Mouse (Mus musculus): ENCODE measurements at regions not wholly inside any gene's neighbourhood (a gene's known extent, or its start where the extent isn't known, plus 50 kb on each side); places are given as distances from the start of the nearest gene placed in this dataset.

DNA sequence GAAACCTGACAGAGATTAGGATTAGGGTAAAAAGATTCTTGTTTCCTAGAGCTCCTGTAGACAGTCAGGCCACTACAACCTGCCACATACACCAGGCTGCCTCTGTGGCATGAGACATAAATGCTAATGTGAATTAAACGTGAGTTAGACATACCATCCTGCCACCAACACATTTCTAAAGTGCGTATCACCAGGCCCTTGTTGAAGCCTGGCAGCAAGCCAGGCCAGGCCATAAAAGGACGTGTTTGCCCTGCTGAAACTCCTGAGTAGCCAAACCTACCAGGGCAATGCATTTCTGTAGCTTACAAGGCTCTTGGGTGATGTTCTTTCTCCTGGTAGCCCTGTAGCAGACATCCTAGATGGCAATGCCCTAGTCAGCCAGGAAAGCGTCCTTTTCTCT, 63.4 kb upstream of the Gm5458 start:
- DNase-seq, result peak; percentile 2 to 4

DNA sequence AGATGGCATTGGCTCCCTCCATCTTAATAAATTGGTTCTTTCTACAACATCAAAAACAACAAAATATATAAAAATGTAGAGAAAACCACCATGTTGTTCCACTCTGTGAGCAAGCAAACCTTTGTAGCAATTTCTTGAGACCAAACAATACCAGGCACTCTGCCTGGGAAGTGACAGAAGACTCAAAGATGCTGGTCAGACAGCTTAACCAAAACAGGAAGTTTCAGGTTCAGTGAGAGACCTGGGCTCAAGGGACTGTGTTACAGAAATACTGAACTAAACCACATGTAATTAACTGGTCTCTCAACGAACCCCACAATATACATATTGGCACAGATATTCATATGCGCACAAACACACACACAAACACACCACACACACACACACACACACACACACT, 71.7 kb upstream of the Gm5458 start:
- no peak for DNase-seq

GRCm38 (mm10) chr14:19688426-19688825, 62.6 kb upstream of the Nid2 start:
- no peak for DNase-seq

DNA sequence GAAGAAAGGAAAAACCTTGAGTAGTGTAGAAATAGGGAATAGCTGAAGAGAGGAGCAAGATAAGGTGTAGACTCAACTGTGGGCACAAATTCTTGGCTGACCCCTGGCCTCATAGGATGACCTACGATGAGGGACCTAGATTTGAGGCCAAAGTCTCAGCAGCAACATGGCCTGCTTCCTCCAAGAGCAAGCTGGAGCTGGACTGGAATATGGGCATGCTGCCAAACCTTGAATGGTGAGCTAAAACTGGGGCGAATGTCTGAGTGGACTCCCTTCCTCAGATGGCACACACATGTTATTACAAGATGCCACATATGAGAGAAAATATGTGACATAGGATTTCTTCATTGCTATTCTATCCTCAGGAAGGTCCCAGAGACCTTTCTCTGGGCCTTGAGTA, 57.5 kb upstream of the Nid2 start:
- DNase-seq, result peak; percentile 77

DNA sequence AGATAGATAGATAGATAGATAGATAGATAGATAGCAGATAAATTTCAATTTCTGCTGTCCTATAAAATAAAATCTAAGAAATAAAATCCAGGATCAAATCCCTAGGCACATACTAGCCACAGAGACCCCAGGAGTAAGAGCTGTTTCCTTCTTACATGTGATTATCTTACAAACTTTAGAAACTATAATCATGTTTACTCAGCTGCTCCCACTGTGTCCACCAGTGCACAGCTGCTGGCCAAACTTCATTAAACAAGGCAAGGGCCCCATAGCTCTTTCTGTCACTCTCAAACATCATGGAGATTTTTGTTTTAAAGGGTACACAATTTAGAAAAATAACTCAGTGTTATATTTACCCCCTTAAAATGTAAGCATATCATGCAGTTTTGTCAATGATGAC, 56.8 kb upstream of the Nid2 start:
- DNase-seq, result no peak

DNA sequence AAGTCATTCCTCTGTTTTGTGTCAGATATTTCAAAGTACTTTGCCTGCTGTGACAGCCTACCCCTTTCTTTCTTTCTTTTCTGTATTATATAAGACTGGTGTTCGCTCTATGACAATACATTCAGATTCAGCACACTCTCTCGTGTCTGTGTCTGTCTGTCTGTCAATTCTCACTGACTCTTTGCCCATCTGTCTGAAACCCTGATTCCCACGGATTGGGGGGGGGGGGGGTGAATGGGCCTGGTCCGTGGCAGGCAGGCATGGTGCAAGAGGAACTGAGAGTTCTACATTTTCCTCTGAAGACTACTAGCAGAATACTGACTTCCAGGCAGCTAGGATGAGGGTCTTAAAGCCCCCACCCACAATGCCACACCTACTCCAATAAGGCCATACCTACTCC, 51.6 kb upstream of the Nid2 start:
- no peak for DNase-seq

Measured in cerebellum, postnatal 14 days (tissue).